Mouse (Mus musculus): ENCODE data around the gene Spock1.

GRCm38 (mm10) chr13:57515737-57516136, 392.4 kb downstream of the Spock1 start:
- TF ChIP-seq CTCF (IDR thresholded peaks at IDR 0.05; ENCODE audit: borderline replicate concordance, insufficient read depth, low read length), result no peak
- no peak for TF ChIP-seq POLR2A (IDR thresholded peaks at IDR 0.05; ENCODE audit: low read depth, low read length)
